Mouse (Mus musculus) kidney, adult 2 months (tissue): ENCODE measurements around the gene Ccnjl. TPM values are rescaled to one million over a fixed set of nuclear protein-coding genes. Genes with fewer than 3 reads are reported as not detected.

Experiments used
- DNase-seq: peaks from one replicate; pipeline ENCODE4 v3.0.0; 2021
- H3K27ac ChIP-seq: fragments of 200-500 bp; 2 replicates; pipeline ENCODE4 v1.5.1; 2012; ENCODE audit warnings: low read depth, low read length, control low read depth, inconsistent platforms; ENCODE audit not compliant: insufficient read depth
- H3K27me3 ChIP-seq: fragments of 200-500 bp; replicated peaks from 2 replicates; pipeline ENCODE4 v1.6.1; 2012; ENCODE audit warnings: mild to moderate bottlenecking, moderate library complexity, low read length, inconsistent platforms; ENCODE audit not compliant: control insufficient read depth, insufficient read depth
- H3K36me3 ChIP-seq: fragments of 200-500 bp; 2 replicates; pipeline ENCODE4 v1.6.1; 2012; ENCODE audit warnings: mild to moderate bottlenecking, moderate library complexity, low read length, inconsistent platforms; ENCODE audit not compliant: control insufficient read depth, insufficient read depth
- H3K4me1 ChIP-seq: fragments of 200-500 bp; 2 replicates; pipeline ENCODE4 v1.6.1; 2011; ENCODE audit warnings: low read length; ENCODE audit not compliant: control insufficient read depth, insufficient read depth
- H3K4me3 ChIP-seq: fragments of 200-500 bp; 2 replicates; pipeline ENCODE4 v1.5.1; 2011; ENCODE audit warnings: mild to moderate bottlenecking, low read depth, low read length, control low read depth; ENCODE audit not compliant: insufficient read depth
- CTCF ChIP-seq: fragments of 200-500 bp; conservative IDR thresholded peaks from 2 replicates; pipeline ENCODE4 v1.5.1; 2011; ENCODE audit warnings: low read depth, mild to moderate bottlenecking, control low read depth, low read length, moderate library complexity, mixed read lengths; ENCODE audit not compliant: insufficient read depth, insufficient read length
- POLR2A ChIP-seq: fragments of 200-500 bp; IDR thresholded peaks from one replicate; pipeline ENCODE4 v1.6.1; 2011; ENCODE audit warnings: low read depth, low read length, control low read depth
- WGBS: fragments of 180-500 bp; shearing (Covaris S2); methylation state at CpG from one replicate; pipeline ENCODE4 v1.1.7; 2018; 5-methylcytosine and 5-hydroxymethylcytosine counted together
- polyA plus RNA-seq: library from polyadenylated mRNA; depleted of rRNA; stranded (reverse); fragments of >200 nt; gene quantifications from 2 replicates; pipeline ENCODE4 v1.2.3, GENCODE M21; 2012

The Ccnjl gene
- polyA plus RNA-seq, 1 experiment, result 1.0 TPM

- Histone ChIP-seq H3K4me1 (no peaks in the 10 kb centered on the region), H3K36me3 (no peaks in the 10 kb centered on the region), H3K4me3 (no peak within 1 kb of the TSS), H3K27me3 (no peaks in the 10 kb centered on the region), H3K27ac (no peak within 1 kb of the TSS)
- peak; percentile 81 for DNase-seq
- WGBS, result 66% methylated on average over 7 of the region's 7 CpGs
- TF ChIP-seq CTCF (peak; percentile 64), POLR2A (no peak)
These were observed 57.9 kb downstream of the Ccnjl start, which contains the start of gene 4933415A04Rik for GRCm38 (mm10) chr11:43586324-43587090. Gene 4933415A04Rik (plus strand): TSS chr11:43587040.

GRCm38 (mm10) chr11:43589530-43590072 is 61.0 kb downstream of the Ccnjl start:
- no peak for DNase-seq
- Histone ChIP-seq H3K4me3 (no peak overlapping the region), H3K27ac (no peak overlapping the region), H3K36me3 (no peaks in the 10 kb centered on the region), H3K4me1 (no peaks in the 10 kb centered on the region), H3K27me3 (no peaks in the 10 kb centered on the region)
- WGBS, result 76% methylated on average over 6 of the region's 6 CpGs
- TF ChIP-seq CTCF (no peak), POLR2A (no peak)

- DNase-seq, result no peak
- H3K36me3 ChIP-seq, result no peaks in the 10 kb centered on the region
- peaks cover 2% of the 10 kb centered on the region; the same call in 1 of the 2 replicates for H3K4me1 ChIP-seq
- no peak within 1 kb of the TSS for H3K4me3 ChIP-seq
- H3K27ac ChIP-seq, result no peak within 1 kb of the TSS
- WGBS, result 92% methylated on average over 5 of the region's 5 CpGs
- TF ChIP-seq CTCF, result no peak
- no peak for TF ChIP-seq POLR2A
- no peaks in the 10 kb centered on the region for H3K27me3 ChIP-seq
These were observed 72.9 kb downstream of the Ccnjl start, which contains the start of gene Fabp6 for GRCm38 (mm10) chr11:43601440-43601839. Gene Fabp6 (minus strand): TSS chr11:43601540.

GRCm38 (mm10) chr11:43604207-43604606 is 75.6 kb downstream of the Ccnjl start:
- WGBS, result 90% methylated on average over 2 of the region's 2 CpGs

GRCm38 (mm10) chr11:43604891-43605290 is 76.3 kb downstream of the Ccnjl start:
- WGBS, result 79% methylated on average over 6 of the region's 6 CpGs
- no peaks in the 10 kb centered on the region for H3K27me3 ChIP-seq
- H3K4me1 ChIP-seq, result no peaks in the 10 kb centered on the region

More at GRCm38 (mm10) chr11:43604207-43604606, 75.6 kb downstream of the Ccnjl start:
- Histone ChIP-seq H3K4me3 (no peak overlapping the region), H3K27ac (no peak overlapping the region), H3K36me3 (no peaks in the 10 kb centered on the region), H3K4me1 (no peaks in the 10 kb centered on the region), H3K27me3 (no peaks in the 10 kb centered on the region)
- DNase-seq, result no peak
- TF ChIP-seq POLR2A (no peak), CTCF (no peak)

GRCm38 (mm10) chr11:43605859-43606258 is 77.3 kb downstream of the Ccnjl start:
- DNase-seq, result no peak
- whole genome bisulfite sequencing, result 54% methylated on average over 6 of the region's 6 CpGs
- Histone ChIP-seq H3K4me1 (no peaks in the 10 kb centered on the region), H3K27me3 (no peaks in the 10 kb centered on the region), H3K4me3 (no peak overlapping the region), H3K27ac (no peak overlapping the region), H3K36me3 (no peaks in the 10 kb centered on the region)
- TF ChIP-seq CTCF (no peak), POLR2A (no peak)

More at GRCm38 (mm10) chr11:43604891-43605290, 76.3 kb downstream of the Ccnjl start:
- DNase-seq, result no peak
- Histone ChIP-seq H3K36me3 (no peaks in the 10 kb centered on the region), H3K4me3 (no peak overlapping the region), H3K27ac (no peak overlapping the region)
- TF ChIP-seq CTCF (no peak), POLR2A (no peak)

GRCm38 (mm10) chr11:43608440-43608839 is 79.9 kb downstream of the Ccnjl start:
- WGBS, result 48% methylated on average over 3 of the region's 3 CpGs
- Histone ChIP-seq H3K4me3 (no peak overlapping the region), H3K27ac (no peak overlapping the region), H3K4me1 (no peaks in the 10 kb centered on the region), H3K36me3 (no peaks in the 10 kb centered on the region), H3K27me3 (no peaks in the 10 kb centered on the region)
- TF ChIP-seq POLR2A, result no peak
- no peak for TF ChIP-seq CTCF
- DNase-seq, result no peak
